Mouse (Mus musculus) splenic B cell, adult 2 months (primary cell): ENCODE measurements around the gene Mroh2a.
A peak's percentile ranks its signal among the peaks of the same experiment; 100 is the strongest.
"Not testable (repeated sequence)": the region's sequence is repeated elsewhere in the genome, so short reads cannot be mapped to it uniquely, and the experiment has no call there.

ENCODE experiments used
- DNase-seq: peaks from one replicate; pipeline ENCODE4 v3.0.0-alpha.2; 2011; ENCODE audit warnings: low read depth, low spot score
- H3K27me3 ChIP-seq: 2 replicates; pipeline ENCODE4 v1.6.1; 2012; ENCODE audit warnings: mild to moderate bottlenecking, low read length, moderate library complexity, mixed read lengths; ENCODE audit not compliant: control insufficient read depth, poor library complexity, insufficient read depth, severe bottlenecking
- H3K36me3 ChIP-seq: 2 replicates; pipeline ENCODE4 v1.6.1; 2012; ENCODE audit warnings: mild to moderate bottlenecking, low read length, moderate library complexity, mixed read lengths; ENCODE audit not compliant: control insufficient read depth, poor library complexity, insufficient read depth, severe bottlenecking

Gene Mroh2a

GRCm38 (mm10) chr1:88214462-88214952 is 12.3 kb upstream of the Mroh2a start:
- DNase-seq: peak; percentile 20
- no peaks in the 10 kb centered on the region for H3K36me3 ChIP-seq

GRCm38 (mm10) chr1:88215466-88216380 is 11.1 kb upstream of the Mroh2a start:
- DNase-seq: peak; percentile 15
- Histone ChIP-seq H3K27me3 (no peaks in the 10 kb centered on the region), H3K36me3 (no peaks in the 10 kb centered on the region)

More at GRCm38 (mm10) chr1:88214462-88214952, 12.3 kb upstream of the Mroh2a start:
- no peaks in the 10 kb centered on the region for H3K27me3 ChIP-seq

DNA sequence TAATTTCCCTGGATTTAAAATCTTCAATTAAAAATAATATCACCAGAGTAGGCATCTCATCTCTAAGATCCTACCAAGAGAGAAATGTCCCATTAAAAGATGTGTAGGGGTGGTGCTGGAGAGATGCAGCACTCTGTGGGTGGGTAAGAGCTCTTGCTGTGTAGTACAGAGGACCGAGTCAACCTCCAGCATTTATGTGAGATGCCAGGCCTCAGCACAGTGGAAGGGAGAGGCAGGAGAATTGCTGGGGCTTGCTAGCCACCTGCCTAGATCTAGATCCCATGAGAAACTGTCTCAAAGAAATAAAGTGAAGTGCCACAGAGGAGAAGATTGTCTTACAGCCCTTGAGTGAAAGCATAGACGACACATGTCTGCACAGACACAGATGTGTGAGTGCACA is 10.2 kb upstream of the Mroh2a start:
- peak; percentile 10 for DNase-seq
- no peaks in the 10 kb centered on the region for H3K27me3 ChIP-seq
- no peaks in the 10 kb centered on the region for H3K36me3 ChIP-seq

DNA sequence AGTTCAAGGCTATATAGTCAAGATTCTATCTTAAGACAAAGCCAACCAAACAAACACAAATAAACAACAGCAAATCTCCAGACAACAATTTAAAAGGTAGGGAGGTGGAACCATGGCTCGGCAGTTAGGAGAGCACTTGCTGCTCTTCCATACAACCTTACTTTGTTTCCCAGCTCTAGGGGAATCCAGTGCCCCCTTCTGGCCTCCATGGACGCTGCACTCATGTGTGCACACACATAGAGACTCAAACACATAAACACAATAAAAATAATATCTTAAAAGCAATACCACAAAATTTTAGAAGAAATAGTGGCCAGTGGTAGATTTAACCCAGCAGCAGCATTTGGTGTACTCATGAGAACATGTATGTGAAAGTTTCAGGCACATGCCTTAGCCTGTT is 9.6 kb upstream of the Mroh2a start:
- H3K27me3 ChIP-seq: no peaks in the 10 kb centered on the region
- DNase-seq: peak; percentile 16
- H3K36me3 ChIP-seq: no peaks in the 10 kb centered on the region

DNA sequence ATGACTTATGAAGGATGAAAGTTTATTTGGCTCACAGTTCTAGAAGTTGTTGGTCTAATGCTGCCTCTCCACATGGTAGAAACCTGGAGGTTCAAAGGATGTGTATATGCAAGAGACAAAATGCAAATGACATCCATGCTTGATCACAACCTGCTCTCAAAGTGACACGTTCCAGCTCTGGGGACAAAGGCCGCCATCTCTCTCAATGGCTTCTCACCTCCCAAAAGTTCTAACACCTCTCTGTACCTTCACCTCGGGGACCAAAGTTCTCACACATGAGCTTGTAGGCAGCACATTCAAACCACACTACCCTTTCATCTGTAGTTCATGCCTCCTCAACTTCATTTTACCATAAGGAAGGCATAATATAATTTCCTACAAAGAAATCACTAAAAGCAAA is 9.2 kb upstream of the Mroh2a start:
- DNase-seq: peak; percentile 23
- Histone ChIP-seq H3K36me3 (no peaks in the 10 kb centered on the region), H3K27me3 (no peaks in the 10 kb centered on the region)

GRCm38 (mm10) chr1:88218051-88218450 is 8.7 kb upstream of the Mroh2a start:
- Histone ChIP-seq H3K27me3 (no peaks in the 10 kb centered on the region), H3K36me3 (no peaks in the 10 kb centered on the region)
- peak; percentile 9 for DNase-seq

DNA sequence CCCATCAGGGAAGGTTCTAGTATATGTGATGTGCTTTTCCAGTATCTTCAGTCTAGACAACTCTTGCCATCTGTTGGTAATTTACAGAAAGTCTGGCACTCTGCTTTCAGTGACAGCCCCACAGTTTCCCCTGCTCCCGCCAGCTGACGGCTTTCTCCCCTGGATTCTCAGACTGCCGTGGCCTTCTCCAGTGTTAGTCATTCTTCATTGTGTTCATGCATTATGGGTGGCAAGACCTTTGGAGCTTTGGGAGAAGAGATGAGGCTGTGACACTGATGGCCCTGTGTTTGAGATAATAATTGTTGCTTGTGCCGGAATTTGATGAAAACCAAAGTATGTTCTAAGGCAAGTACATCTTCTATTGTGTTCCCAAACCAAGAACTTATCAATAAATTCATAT is 8.2 kb upstream of the Mroh2a start:
- Histone ChIP-seq H3K27me3 (no peaks in the 10 kb centered on the region), H3K36me3 (no peaks in the 10 kb centered on the region)
- peak; percentile 5 for DNase-seq

DNA sequence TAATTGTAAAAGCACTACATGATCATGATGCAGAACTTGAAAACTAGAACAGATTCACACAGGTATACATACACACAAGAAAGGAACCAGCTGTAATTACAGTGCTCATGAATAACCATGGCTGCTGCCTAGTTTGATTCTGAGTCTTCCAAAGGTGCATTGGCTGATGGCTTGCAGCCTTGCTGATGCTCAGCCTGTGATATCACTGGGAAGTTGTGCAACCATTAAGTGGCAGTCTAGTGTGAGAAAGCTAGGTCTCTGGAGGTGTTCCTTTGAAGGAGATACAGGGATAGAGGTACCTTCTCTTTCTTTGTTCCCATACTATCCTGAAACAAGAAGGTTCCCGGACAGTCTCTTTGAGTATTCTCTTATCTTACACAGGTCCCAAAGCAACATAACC is 7.7 kb upstream of the Mroh2a start:
- DNase-seq: peak; percentile 19
- no peaks in the 10 kb centered on the region for H3K36me3 ChIP-seq
- H3K27me3 ChIP-seq: no peaks in the 10 kb centered on the region

GRCm38 (mm10) chr1:88220336-88220735 is 6.5 kb upstream of the Mroh2a start:
- H3K27me3 ChIP-seq: no peaks in the 10 kb centered on the region
- no peaks in the 10 kb centered on the region for H3K36me3 ChIP-seq
- DNase-seq: no peak

DNA sequence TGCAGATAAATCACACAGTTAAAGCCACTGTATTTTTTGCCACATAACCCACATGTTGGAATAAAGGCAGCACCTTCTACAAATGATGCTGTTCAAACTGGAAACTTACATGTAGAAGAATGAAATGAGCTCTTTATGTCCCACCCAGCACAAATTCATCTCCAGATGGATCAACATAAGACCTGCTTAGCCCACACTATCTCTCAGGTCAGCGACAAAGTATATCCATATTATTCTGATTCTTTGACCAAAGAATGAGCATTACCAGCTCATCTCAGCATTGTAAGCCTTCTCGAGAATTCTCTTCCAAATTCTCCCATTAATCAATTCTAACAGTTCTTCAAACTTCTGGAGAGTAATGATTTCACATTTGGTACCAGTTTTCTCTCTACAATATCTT is 4.6 kb upstream of the Mroh2a start:
- no peaks in the 10 kb centered on the region for H3K36me3 ChIP-seq
- H3K27me3 ChIP-seq: no peaks in the 10 kb centered on the region
- DNase-seq: peak; percentile 8

DNA sequence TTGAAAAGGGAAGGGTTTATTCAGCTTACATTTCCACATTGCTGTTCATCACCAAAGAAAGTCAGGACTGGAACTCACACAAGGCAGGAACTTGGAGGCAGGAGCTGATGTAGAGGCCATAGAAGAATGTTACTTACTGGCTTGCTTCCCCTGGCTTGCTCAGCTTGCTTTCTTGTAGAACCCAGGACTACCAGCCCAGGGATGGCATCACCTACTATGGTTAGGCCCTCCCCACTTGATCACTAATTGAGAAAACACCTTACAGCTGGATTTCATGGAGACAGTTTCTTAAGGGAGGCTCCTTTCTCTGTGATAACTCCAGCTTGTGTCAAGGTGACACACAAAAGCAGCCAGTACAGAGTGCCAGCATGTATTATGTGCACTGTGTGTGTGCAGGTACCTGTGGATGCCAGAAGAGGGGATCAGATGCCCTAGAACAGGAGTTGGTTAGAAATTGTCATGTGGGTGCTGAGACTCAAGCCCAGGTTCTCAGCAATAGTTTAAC is 3.7 kb upstream of the Mroh2a start:
- not testable (repeated sequence) for H3K36me3 ChIP-seq, H3K27me3 ChIP-seq
- peak; percentile 14 for DNase-seq

- no peaks in the 10 kb centered on the region for H3K27me3 ChIP-seq
- no peaks in the 10 kb centered on the region for H3K36me3 ChIP-seq
- peak; percentile 26 for DNase-seq
Observed at GRCm38 (mm10) chr1:88223591-88223990, 3.2 kb upstream of the Mroh2a start.

DNA sequence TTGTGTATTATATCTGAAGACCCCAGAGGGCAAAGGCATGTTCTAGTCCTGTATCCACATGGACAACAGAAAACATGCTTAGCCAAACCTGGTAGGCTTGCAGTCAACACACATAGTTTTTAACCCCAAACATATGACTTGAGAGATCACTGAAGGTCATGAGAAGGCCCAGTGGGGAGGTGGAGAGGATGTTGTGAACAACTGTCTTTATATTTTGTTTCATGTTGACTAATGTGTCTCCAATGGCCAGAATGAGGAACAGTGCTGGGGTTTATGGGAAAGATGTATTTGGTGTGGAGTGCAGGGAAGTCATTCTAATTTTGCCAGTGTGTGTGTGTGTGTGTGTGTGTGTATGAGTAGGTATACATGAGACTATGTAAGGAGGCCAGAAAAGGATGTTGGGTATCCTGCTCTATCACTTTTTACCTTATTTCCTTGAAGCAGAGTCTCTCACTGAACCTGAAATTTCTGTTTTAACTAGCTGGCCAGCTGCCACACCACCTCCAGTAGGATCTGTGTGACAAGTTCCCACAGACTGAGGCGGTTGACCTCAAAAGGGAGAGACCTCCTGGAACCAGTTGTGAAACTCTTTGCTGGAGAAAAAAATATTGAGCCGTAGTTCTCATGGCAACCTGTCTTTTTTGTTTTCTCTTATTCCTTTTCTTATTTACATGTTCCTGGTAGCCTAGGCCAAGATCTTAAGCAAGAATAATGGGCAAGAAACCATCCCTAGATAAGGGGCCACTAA is 2.6 kb upstream of the Mroh2a start:
- Histone ChIP-seq H3K36me3 (no peaks in the 10 kb centered on the region), H3K27me3 (no peaks in the 10 kb centered on the region)
- peak; percentile 34 for DNase-seq

DNA sequence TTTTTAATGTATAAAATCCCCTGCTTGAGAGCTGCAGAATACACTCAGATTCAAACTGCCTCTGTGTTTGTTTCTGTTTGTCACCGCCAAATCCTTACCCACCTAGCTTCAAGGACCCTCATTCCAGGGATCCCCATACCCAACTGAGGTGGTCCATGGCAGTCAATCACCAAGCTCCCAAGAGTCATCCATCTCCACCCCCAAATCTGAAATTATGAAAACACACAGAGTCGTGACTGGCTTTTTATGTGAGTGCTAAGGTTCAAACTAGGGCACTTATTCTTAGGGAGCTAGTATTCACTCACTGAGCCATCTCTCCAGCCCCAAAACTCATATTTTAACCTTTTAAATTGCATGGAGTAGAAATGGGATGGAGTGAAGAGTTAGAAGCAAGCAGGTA is 1.5 kb upstream of the Mroh2a start:
- H3K36me3 ChIP-seq, H3K27me3 ChIP-seq, DNase-seq: not testable (repeated sequence)

GRCm38 (mm10) chr1:88225741-88226140 is 1.0 kb upstream of the Mroh2a start:
- Histone ChIP-seq H3K36me3 (no peaks in the 10 kb centered on the region), H3K27me3 (no peaks in the 10 kb centered on the region)
- peak; percentile 11 for DNase-seq
